Mouse (Mus musculus): ENCODE results near the gene Chad.
A peak's percentile ranks its signal among the peaks of the same experiment; 100 is the strongest.

The Chad gene

DNA sequence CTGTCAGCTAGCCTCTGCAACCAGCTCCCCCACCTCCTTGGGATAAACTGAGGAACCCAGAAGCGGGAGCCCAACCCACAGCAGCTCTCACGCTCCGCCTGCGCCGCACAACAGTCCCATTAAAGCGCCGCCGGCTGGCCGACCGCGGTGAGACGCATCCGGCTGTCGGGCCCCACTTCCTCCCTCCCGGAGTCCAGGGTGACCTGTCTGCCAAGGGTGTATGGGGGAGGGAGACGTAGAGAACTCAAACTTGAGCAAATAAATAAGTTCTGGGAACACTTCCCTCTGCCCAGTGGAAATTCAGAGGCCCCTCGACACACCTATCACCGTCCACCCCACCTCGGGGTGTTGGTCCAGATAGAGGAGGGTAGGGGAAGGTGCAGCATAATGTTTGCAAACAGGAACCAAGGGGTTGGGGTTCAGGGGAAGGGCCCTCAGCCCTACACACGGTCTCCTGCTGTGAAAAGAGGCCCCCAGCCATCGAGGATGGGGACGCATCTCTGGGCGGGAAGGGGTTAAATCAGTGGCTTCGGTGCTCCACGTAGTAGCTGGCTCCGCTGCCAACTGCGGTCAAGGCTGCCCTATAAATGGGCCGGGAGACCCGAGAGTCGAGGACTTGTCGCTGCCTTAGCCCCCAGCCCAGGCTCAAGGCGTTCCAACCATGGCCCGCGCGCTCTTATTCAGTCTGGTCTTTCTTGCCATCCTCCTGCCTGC lies at the start of gene Chad:
Gene Chad, plus strand, starts transcription at position 611 of the 714 bp plus-strand sequence.
- peak; percentile 46 to 66 for DNase-seq (ENCODE audit: low spot score in 2 of 2)

DNA sequence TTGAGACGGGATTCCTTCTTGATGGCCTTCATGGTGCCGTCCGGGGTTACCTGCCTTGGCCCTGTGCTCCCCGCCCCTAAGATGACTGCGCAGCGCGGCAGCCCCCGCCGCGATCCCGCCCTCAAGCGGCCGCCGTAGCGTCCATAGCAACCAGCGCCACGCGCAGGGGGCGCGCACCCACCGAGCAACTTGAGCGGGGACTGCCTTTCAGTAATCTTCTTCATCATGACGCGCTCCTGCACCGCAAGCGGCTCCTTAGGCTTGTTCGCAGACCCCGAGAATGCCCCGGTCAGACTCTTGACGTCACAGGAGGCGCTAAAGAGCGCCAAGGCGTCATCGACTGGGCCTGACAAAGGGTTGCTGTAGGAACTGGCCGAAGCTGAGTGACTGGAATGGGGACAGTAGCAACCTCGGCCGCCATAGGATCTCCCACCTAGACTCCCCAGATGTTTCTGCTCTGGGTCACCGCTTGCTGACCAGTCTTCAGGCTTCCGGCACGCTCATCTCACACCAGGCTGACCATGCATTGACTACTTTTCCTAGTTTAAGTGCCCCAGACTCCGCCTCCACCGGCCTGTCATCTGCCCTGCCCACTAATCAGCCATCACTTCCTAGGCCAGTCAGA lies 43.5 kb upstream of the Chad start, which contains the start of gene Mycbpap:
Gene Mycbpap, minus strand, starts transcription at position 524 of the 625 bp plus-strand sequence.
- DNase-seq (ENCODE audit: low spot score in 2 of 2): no peak

DNA sequence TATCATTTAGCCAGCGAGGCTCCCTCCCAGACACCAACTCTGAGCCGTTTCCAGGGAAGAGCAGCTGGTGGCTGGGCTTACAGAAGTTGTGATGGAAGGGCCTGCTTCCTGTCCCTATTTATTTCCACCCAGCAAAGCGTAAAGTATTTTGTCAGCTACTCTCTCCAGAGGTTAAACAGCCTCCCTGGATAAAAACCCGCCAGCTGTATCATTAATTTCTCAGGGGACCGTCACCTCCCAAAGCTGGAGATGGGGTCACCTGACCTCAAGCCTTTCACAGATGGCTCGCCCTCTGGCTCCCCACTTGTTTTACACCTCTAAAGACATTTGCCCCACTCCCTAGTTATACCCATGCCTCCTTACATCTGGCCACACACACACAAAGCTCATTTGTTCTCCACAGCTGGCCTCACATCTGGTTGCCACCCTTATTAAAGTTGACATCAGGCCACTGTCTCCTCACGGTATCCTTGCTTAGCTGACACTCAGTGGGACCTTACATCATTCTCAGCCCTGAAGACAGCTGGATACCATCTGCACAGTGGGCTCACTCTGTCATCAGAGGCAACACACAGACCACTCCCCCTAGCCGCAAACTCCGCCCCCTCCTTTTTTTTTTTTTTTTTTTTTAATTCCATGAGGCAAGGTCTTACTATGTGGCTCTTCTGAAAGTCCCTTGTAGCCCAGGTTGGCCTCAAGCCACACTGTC lies 38.5 kb upstream of the Chad start:
- no peak for DNase-seq (ENCODE audit: low spot score in 2 of 2)

- DNase-seq (ENCODE audit: low spot score in 2 of 2): no peak
Observed at GRCm38 (mm10) chr11:94528879-94529278, 36.0 kb upstream of the Chad start.

DNA sequence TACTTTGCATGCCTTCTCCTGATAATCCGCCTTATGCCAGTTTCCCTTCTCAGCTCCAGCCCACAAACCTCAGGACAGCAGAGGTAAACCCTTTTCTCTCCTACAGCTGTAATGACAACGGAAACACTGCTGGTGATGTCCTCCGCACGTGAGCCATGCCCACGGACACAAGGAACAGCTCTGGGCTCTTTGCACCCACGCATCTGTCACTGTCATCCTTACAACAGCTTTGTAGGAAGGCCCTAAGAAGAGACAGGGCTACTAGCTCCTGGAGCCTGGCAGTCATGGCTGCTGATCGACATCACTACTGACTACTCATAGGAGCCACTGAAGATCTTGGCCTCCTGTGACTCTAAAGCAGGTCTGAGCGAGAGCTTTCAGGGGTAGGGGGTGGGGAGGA lies 31.7 kb upstream of the Chad start:
- no peak for DNase-seq (ENCODE audit: low spot score in 2 of 2)

GRCm38 (mm10) chr11:94538733-94539292 lies 26.0 kb upstream of the Chad start:
- peak in 1 of 2 experiments; percentile 28 for DNase-seq (ENCODE audit: low spot score in 2 of 2)

DNA sequence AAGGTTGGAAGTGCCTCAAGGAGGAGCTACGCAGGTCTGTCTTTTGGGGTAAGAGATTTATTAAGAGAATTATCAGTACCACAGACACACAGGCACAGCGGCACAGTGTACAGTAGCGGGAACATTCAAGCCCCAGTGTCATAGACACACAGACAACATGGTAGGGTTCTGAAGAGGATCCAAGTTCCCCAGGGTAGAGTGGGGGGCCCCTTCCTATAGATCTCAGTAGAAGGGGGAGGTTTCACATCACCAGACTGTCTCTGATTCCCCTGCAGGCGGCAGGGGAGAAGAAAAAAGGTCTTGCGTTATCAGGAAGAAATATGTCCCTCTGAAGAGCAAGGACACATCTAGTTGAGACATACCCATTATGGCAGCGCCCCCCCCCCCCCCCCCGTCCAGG lies 25.1 kb upstream of the Chad start:
- DNase-seq (ENCODE audit: low spot score in 2 of 2): no peak

DNA sequence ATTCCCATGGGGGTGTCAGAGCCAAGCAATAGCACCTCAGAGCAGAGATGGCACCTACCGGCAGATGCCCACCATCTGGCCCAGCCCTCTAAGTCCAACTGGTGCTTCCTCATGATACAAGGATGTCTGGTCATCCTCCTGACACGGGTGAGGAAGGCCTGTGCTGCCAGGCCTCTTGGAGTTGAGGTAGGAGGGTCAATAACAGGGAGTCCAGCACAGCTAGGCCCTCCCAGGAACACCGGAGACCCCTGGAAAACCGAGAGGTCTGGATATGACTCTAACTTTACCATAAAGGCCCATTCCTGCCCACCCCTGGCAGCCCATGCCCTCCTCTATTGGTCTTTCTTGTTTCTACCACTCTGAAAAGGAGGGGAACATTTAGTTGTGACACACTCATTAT lies 22.4 kb upstream of the Chad start:
- no peak for DNase-seq (ENCODE audit: low spot score in 2 of 2)

- no peak for DNase-seq (ENCODE audit: low spot score in 2 of 2)
Observed at GRCm38 (mm10) chr11:94543344-94543743, 21.5 kb upstream of the Chad start.

DNA sequence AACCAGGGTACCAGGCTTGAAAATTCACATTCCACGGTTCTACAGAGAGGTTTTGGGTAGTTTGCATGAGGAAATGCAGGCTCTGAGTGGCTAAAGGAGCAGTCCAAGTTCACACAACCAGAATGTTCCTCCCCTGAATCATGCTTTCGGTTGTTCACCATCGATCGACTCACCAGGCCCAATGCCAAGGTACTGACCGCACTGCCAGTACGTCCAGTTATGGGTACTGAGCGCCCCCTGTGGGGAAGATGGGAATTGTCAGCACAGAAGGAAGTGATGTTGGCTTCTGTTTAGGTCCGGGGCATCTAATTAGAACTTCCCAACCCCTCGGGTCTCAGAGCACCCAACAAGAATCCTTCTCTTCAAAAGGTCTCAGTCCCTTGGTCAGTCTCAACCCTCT lies 20.9 kb upstream of the Chad start:
- DNase-seq (ENCODE audit: low spot score in 2 of 2): peak; percentile 87 to 97

DNA sequence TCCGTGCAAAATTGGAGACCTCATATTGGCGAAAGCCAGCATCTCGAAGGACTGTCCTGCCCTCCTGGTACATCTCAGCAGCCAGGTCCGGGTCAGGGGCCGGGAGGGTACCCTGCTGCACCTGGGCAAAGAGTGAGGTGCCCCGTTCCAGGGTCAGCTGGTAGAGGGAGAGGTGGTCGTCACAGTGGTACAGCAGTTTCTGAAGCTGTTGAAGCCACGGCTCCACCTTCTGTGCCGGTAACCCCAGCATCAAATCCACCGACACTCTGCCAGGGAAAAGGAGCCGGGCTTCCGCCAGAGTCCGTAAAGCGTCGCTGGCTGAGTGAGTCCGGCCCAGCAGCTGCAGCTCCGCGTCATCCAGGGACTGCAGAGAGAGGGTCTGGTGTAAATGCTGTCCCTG lies 20.4 kb upstream of the Chad start:
- no peak for DNase-seq (ENCODE audit: low spot score in 2 of 2)

- DNase-seq (ENCODE audit: low spot score in 2 of 2): no peak
Observed at GRCm38 (mm10) chr11:94546381-94546780, 18.5 kb upstream of the Chad start.

DNA sequence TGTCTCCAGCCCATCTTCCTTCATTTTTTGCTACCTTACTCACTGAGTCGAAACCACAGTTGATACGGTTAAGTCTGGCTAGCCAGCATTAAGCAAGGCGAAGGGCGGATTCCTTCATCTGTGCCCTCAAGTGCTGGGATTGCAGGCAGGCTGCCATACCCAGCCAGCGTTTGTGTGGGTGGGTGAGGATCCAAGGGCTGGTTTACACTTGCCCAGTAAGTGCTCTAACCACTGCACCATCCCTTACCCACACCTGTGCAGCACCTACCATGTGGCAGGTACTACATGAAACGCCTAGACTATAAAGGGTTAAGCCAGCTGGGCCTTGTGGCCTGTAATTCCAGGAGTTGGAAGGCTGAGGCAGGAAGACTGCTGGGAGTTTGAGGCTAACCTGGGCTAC lies 17.6 kb upstream of the Chad start:
- DNase-seq (ENCODE audit: low spot score in 2 of 2): no peak

GRCm38 (mm10) chr11:94548041-94548784 lies 16.6 kb upstream of the Chad start:
- DNase-seq (ENCODE audit: low spot score in 2 of 2): peak in 1 of 2 experiments; percentile 36

GRCm38 (mm10) chr11:94548888-94549690 lies 15.8 kb upstream of the Chad start, which contains the start of gene Rsad1:
TSS of gene Rsad1 (minus strand) at chr11:94549255.
- peak; percentile 91 to 95 for DNase-seq (ENCODE audit: low spot score in 2 of 2)

GRCm38 (mm10) chr11:94549691-94550441 lies 15.0 kb upstream of the Chad start:
- no peak for DNase-seq (ENCODE audit: low spot score in 2 of 2)

GRCm38 (mm10) chr11:94550442-94550744 lies 14.5 kb upstream of the Chad start:
- DNase-seq (ENCODE audit: low spot score in 2 of 2): no peak

DNA sequence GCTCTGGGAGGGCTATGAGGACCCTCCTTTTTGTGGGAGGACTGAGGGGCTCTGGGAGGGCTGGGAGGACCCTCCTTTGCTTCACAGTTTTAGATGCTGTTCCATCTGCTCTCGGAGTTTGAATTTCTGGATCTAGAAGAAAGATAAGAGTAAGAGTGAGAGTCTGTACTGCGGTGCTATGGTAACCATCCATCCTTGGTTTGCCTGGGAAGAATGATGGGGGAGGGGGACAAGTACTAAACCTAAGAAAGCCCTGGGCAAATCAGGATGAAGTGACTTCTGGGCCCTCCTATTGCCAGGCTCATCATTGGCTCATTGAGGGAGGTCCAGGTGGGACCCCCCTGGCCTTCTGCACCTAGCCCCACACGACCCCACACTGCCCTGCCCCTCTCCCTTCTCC lies 6.6 kb upstream of the Chad start:
- no peak for DNase-seq (ENCODE audit: low spot score in 2 of 2)

DNA sequence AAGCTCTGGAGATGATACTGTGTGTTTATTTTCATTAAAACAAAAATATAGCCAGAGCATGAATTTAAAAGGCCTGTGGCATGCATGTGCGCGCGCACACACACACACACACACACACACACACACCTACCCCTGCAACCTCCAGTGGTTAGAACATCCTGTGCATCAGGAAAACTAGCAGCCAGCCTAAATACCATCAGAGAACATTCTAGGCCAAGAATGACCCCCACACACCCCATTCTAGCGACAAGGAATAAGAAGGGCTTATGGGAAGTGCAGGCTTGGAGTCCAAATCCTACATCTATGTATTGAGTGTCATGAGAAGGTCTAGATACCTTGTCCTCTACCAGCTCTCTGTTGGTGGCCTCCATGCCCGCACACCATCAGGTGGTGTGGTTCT lies 1.5 kb upstream of the Chad start:
- no peak for DNase-seq (ENCODE audit: low spot score in 2 of 2)

DNA sequence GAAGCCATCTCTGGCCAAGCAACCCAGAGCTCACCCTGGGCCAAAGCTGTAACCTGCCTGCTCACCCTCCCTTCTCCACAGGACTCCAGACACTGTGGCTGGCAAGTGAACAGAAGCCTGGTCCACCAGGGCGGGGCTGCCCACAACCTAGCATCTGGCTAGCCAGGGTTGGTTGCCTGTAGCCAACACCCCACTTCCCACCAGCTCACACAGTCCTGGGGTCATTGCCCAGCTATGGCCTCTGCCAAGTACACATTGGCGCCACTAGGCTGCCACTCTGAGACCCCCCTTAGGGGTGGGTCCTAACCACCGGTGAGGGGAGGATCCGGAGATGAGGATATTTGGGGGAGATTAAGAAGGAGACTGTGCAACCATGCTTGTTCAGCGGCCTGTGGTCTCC lies 1.0 kb upstream of the Chad start:
- DNase-seq (ENCODE audit: low spot score in 2 of 2): no peak

Measured in urinary bladder, postnatal 4 days (tissue).